Mouse (Mus musculus) olfactory bulb, adult 2 months (tissue): ENCODE measurements around the gene E2f2.

Source experiments
- CTCF ChIP-seq: fragments of 200-500 bp; IDR thresholded peaks from 2 replicates; pipeline ENCODE4 v1.5.1; 2012; ENCODE audit warnings: low read depth, mild to moderate bottlenecking, low read length, moderate library complexity; ENCODE audit not compliant: insufficient read depth
- POLR2A ChIP-seq: fragments of 200-500 bp; IDR thresholded peaks from 2 replicates; pipeline ENCODE4 v1.6.1; 2012; ENCODE audit warnings: mild to moderate bottlenecking, low read depth, low read length, moderate library complexity; ENCODE audit not compliant: insufficient read depth

DNA sequence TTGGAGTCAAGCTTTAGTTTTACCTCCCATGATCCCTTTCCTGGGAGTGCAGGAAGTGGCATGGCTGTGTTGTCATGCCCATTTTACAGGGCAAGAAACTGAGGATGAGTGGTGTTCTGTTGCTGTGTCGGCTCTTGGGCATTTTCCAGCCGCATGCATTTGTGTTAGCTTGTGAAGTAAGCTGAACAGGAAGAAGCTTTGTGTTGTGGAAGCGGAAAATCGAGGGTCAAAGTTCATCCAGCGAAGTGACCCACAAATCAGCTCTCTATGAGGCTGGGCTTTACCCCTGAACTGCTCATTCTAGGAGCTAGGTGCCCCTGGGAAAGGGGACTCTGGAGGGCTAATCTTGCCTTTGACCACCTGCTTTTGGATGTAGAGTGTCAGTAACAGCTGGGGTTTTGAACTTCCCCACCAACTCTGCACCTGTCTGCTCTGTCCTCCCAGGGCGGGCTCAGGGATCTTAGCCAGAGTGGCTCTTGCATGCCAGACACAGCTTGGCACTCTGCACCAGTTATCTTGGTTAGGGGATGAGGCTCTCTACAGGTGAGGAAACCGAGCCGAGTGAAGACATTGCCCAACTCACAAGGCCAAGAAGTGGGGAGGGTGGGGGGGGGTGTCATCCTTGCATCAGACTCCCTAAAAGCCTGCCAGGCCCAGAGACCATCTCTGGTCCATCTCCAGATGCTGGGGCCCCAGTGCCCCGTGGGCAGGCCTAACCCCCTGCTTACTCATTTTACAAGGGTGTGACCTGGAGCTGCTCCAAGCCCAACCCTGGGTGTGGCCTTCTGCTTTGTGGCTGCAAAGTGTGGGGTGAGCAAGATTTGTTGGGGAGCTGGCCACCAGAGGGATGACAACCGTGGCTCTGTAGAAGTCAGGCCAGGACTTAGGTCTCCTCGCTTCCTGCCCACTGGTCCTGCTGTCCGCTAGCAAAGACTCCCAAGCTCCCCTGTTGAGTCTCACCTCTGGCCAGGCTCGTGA is 2.3 kb downstream of the E2f2 start:
- no peak for TF ChIP-seq CTCF
- no peak for TF ChIP-seq POLR2A
